Mouse (Mus musculus) ES-Bruce4 (cell line): ENCODE results near the gene Gdf3. TPM values are rescaled to one million over a fixed set of nuclear protein-coding genes. Genes with fewer than 3 reads are reported as not detected.

ENCODE experiments used
- H3K27ac ChIP-seq: 2 replicates; pipeline ENCODE4 v1.5.1; 2012; ENCODE audit warnings: low read length, inconsistent platforms; ENCODE audit not compliant: insufficient read depth
- H3K27me3 ChIP-seq: 2 replicates; pipeline ENCODE4 v1.6.1; 2012; ENCODE audit warnings: mild to moderate bottlenecking, low read length, inconsistent platforms; ENCODE audit not compliant: control insufficient read depth, poor library complexity, insufficient read depth, severe bottlenecking
- H3K36me3 ChIP-seq: 2 replicates; pipeline ENCODE4 v1.6.1; 2012; ENCODE audit warnings: inconsistent platforms, mild to moderate bottlenecking, low read length, moderate library complexity; ENCODE audit not compliant: control insufficient read depth, poor library complexity, insufficient read depth, severe bottlenecking
- H3K4me1 ChIP-seq: one replicate; pipeline ENCODE4 v1.8.1; 2011; ENCODE audit warnings: low read length; ENCODE audit not compliant: control insufficient read depth, insufficient read depth
- H3K4me3 ChIP-seq: 2 replicates; pipeline ENCODE4 v1.5.1; 2011; ENCODE audit warnings: low read depth, mild to moderate bottlenecking, low read length
- H3K9ac ChIP-seq: 2 replicates; pipeline ENCODE4 v1.6.1; 2012; ENCODE audit warnings: low read depth, mild to moderate bottlenecking, inconsistent platforms; ENCODE audit not compliant: poor library complexity, severe bottlenecking
- H3K9me3 ChIP-seq: replicated peaks from 2 replicates; pipeline ENCODE4 v1.6.1; 2012; ENCODE audit warnings: mild to moderate bottlenecking, low read length, inconsistent platforms; ENCODE audit not compliant: control insufficient read depth, poor library complexity, insufficient read depth, severe bottlenecking
- CTCF ChIP-seq: IDR thresholded peaks from one replicate; pipeline ENCODE4 v1.8.1; 2011; ENCODE audit warnings: low read depth, low read length
- EP300 ChIP-seq: IDR thresholded peaks from 2 replicates; pipeline ENCODE4 v1.6.1; 2011; ENCODE audit warnings: low read depth, low read length; ENCODE audit not compliant: insufficient read depth
- POLR2A ChIP-seq: IDR thresholded peaks from one replicate; pipeline ENCODE4 v1.8.1; 2011; ENCODE audit warnings: low read length; ENCODE audit not compliant: insufficient read depth
- polyA plus RNA-seq: library from polyadenylated mRNA; stranded (reverse); fragments of >200 nt; gene quantifications from 2 replicates; pipeline ENCODE4 v1.2.4, GENCODE M21; 2011; ENCODE audit warnings: low read depth; ENCODE audit not compliant: missing spikeins, insufficient read depth, insufficient read length

Gene Gdf3
- polyA plus RNA-seq, 1 experiment, result 34.8 TPM

GRCm38 (mm10) chr6:122598436-122598835 lies 11.5 kb downstream of the Gdf3 start:
- Histone ChIP-seq H3K4me3 (no peak overlapping the region), H3K36me3 (no peaks in the 10 kb centered on the region), H3K27ac (no peak overlapping the region), H3K9me3 (no peaks in the 10 kb centered on the region), H3K4me1 (no peaks in the 10 kb centered on the region), H3K9ac (no peak overlapping the region), H3K27me3 (no peaks in the 10 kb centered on the region)
- TF ChIP-seq CTCF (no peak), EP300 (no peak), POLR2A (no peak)

GRCm38 (mm10) chr6:122598014-122598413 lies 11.9 kb downstream of the Gdf3 start:
- no peak overlapping the region for H3K9ac ChIP-seq
- H3K9me3 ChIP-seq, result no peaks in the 10 kb centered on the region
- H3K27ac ChIP-seq, result no peak overlapping the region
- TF ChIP-seq POLR2A (no peak), CTCF (no peak), EP300 (no peak)
- no peaks in the 10 kb centered on the region for H3K4me1 ChIP-seq
- H3K27me3 ChIP-seq, result no peaks in the 10 kb centered on the region
- H3K4me3 ChIP-seq, result no peak overlapping the region
- H3K36me3 ChIP-seq, result no peaks in the 10 kb centered on the region

- TF ChIP-seq POLR2A, result no peak
- no peak for TF ChIP-seq EP300
- TF ChIP-seq CTCF, result no peak
- no peak overlapping the region for H3K4me3 ChIP-seq
- H3K4me1 ChIP-seq, result no peaks in the 10 kb centered on the region
- no peaks in the 10 kb centered on the region for H3K27me3 ChIP-seq
- no peak overlapping the region for H3K9ac ChIP-seq
- no peak overlapping the region for H3K27ac ChIP-seq
- H3K36me3 ChIP-seq, result no peaks in the 10 kb centered on the region
- H3K9me3 ChIP-seq, result no peaks in the 10 kb centered on the region
Observed at GRCm38 (mm10) chr6:122596608-122597007, 13.3 kb downstream of the Gdf3 start.

- H3K27me3 ChIP-seq, result no peaks in the 10 kb centered on the region
- H3K36me3 ChIP-seq, result no peaks in the 10 kb centered on the region
- no peak overlapping the region for H3K9ac ChIP-seq
- H3K9me3 ChIP-seq, result no peaks in the 10 kb centered on the region
- TF ChIP-seq CTCF (no peak), EP300 (no peak), POLR2A (no peak)
- no peaks in the 10 kb centered on the region for H3K4me1 ChIP-seq
- H3K27ac ChIP-seq, result no peak overlapping the region
- H3K4me3 ChIP-seq, result no peak overlapping the region
Observed at GRCm38 (mm10) chr6:122595637-122596036, 14.2 kb downstream of the Gdf3 start.

GRCm38 (mm10) chr6:122592905-122593304 lies 17.0 kb downstream of the Gdf3 start:
- no peaks in the 10 kb centered on the region for H3K9me3 ChIP-seq

GRCm38 (mm10) chr6:122591027-122591758 lies 18.7 kb downstream of the Gdf3 start:
- Histone ChIP-seq H3K27me3 (no peaks in the 10 kb centered on the region), H3K9me3 (no peaks in the 10 kb centered on the region), H3K36me3 (peaks cover 3% of the 10 kb centered on the region; the same call in 1 of the 2 replicates), H3K27ac (no peak overlapping the region), H3K9ac (no peak overlapping the region), H3K4me3 (no peak overlapping the region), H3K4me1 (no peaks in the 10 kb centered on the region)
- TF ChIP-seq EP300, result no peak
- TF ChIP-seq CTCF, result no peak
- no peak for TF ChIP-seq POLR2A

More at GRCm38 (mm10) chr6:122592905-122593304, 17.0 kb downstream of the Gdf3 start:
- Histone ChIP-seq H3K4me3 (no peak overlapping the region), H3K9ac (no peak overlapping the region), H3K4me1 (no peaks in the 10 kb centered on the region), H3K27me3 (no peaks in the 10 kb centered on the region), H3K36me3 (peaks cover 2% of the 10 kb centered on the region; the same call in 1 of the 2 replicates), H3K27ac (no peak overlapping the region)
- TF ChIP-seq EP300, result no peak
- TF ChIP-seq CTCF, result peak; percentile 30
